Mouse (Mus musculus) hematopoietic stem cell, adult 5-6 weeks (primary cell): ENCODE measurements around the gene Galnt18. TPM values are rescaled to one million over a fixed set of nuclear protein-coding genes. Genes with fewer than 3 reads are reported as not detected.

Experiments used
- ATAC-seq, 2 experiments: fragments of 125-278 bp in 1 of 2; replicated peaks in 1 of 2; 2 replicates each; pipeline ENCODE4 v1.8.0; 2016 to 2017; ENCODE audit warnings: inconsistent platforms in 2 of 2, mild to moderate bottlenecking in 2 of 2, moderate number of reproducible peaks in 2 of 2, low read depth in 1 of 2, moderate TSS enrichment in 1 of 2; ENCODE audit not compliant: low FRiP score in 2 of 2, poor library complexity in 2 of 2, severe bottlenecking in 2 of 2, insufficient read depth in 1 of 2, low TSS enrichment in 1 of 2
- total RNA-seq: library from RNA; stranded (forward); fragments of 172-1452, 232-1000 nt; gene quantifications from 2 replicates; pipeline ENCODE4 v1.2.3, GENCODE M21; 2017

Gene Galnt18
- total RNA-seq, 1 experiment from 2014 or later, result 0.74 TPM

DNA sequence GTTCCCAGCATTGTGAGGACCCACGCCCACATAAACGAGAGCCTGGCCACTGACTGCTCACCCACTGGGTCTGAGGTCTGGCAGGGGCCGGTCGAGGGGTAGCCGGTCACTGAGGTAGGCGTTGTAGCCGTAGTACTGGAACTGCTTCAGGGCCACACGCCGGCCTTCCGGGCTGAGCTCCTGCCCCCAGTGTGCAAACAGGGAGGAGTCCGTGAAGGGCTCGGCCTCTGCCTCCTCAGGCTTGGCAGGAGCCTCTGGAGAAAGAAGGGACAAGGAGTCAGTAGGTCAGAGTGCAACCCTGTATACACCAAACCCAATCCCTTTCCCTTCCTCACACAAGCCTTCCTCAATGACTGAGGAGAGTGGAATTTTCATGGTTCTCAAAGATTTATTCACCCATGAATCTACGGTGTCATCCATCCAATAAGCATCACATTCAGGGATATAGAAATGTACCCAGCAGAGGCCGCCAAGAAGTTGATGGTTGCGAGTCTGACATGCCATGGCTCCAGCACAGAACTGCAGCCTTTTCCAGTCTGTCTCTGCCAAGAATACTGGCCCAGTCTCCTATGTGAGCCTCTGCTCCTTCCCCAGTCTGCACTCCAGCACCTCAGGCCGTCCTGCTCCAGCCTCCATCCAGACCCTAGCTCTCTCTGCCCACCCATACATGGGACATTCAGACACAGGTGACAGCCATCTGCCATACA lies 163.4 kb downstream of the Galnt18 start:
- ATAC-seq, result no peak

DNA sequence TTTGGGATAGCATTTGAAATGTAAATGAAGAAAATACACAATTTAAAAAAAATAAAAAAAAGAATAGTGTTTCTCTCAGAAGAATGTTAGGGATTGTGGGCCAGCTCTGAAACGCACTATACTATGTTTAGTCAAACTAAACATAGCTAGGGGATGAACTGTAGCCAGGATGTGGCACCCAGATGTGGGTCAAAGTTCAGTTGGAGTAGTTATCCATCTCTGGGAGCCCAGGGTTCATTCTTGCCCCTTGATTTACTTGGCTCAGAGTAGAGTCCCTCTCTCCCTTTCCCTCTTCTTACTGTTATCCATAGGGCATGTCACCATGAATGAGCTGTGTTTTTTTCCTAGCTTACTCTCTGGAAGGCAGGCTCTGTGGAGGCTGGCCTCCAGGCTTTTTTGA lies 165.3 kb downstream of the Galnt18 start:
- no peak for ATAC-seq

DNA sequence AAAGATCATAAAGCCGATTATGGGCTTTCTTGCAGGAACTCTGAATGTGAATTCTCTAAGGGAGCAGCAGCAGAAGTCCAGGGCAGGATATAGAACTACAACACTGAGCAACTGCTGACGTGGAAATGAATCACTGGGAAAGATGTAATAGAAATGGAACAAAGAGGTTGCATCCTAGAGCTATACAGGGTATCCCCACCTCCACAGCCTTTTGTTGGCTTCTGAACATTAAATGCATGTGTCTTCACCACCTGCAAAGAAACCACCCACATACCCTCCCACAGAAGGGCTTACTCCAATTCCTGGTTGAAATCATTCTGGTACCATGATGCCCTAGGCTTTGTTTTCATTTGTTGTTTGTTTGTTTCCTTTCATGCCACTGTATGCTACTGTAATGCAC lies 172.3 kb downstream of the Galnt18 start:
- ATAC-seq, result no peak

DNA sequence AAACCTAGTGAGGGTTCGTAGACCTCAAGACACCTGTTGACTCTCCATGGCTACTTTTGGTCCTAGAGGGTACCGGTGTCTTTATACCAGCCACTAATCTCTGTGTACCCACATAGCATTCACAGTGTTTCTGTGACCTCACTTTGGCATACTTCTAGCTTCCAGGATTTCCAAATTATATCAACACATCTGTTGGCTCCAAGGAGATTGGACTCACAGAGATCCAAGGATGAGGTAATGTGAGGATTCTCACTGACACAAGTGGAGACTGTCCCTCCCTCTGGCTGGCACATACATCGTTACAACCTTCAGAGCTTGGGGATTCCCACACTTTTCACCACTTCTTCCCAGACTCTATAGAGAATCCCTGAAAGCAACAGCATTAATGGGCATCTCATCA lies 173.7 kb downstream of the Galnt18 start:
- ATAC-seq, result no peak

DNA sequence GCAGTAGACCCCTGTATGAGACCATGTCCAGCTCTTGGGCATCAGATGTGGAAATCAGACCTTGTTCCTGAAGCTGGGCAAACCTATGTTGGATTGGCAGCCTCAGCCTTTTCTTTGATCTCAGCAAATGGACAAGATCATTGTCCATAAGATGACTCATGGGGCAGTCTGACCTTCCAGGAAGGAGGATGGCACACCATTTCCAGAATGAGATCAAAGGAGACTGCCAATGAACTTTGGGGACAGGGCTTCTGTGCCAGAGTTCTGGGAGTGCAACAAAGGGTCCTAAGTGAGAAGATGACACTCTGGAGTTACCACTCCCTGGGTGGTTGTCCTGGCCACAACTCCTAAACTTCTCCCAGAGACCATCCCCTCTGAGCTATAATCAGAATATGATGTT lies 174.1 kb downstream of the Galnt18 start:
- no peak for ATAC-seq

DNA sequence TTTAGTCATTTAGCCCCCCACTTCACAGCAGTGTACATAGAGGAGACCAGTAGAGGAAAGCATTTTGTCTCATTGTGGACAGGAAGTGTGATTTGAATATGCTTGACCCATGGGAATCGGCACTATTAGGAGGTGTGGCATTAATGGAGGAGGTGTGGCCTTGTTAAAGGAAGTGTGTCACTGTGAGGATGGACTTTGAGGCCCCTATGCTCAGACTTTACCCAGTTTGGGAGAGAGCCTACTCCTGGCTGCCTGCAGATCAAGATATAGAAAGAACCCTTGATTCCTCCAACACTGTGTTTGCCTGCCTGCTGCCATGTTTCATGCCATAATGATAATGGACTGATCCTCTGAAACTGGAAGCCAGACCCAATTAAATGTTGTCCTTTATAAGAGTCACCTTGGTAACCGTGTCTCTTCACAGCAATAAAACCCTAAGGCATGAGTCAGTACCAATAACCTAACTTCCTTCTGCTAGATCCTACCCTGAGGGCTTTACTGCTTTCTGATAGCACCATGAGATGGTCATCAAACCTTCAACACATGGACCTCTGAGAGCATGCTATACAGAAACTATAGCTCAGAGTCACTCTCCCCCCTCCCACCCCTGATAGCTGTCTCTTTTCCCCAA lies 175.1 kb downstream of the Galnt18 start:
- ATAC-seq, result no peak

DNA sequence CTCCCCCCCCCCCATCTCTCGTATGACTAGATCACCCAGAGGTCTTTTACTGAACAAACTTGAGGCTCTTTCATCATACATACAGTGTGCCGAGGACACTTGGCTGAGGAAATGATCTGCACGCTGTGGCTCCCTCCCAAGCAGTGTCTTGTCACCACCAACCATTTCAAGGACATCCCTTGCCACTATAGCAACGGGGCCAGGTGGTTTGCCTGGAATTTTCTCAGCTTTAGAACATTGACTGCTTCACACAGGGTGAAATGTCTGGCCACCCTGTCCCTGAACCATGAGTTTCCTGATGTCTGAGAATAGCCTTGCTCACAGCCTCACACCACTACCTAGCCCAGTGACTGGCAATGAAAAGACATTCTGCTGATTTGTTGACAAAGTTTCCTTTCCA lies 176.6 kb downstream of the Galnt18 start:
- no peak for ATAC-seq

DNA sequence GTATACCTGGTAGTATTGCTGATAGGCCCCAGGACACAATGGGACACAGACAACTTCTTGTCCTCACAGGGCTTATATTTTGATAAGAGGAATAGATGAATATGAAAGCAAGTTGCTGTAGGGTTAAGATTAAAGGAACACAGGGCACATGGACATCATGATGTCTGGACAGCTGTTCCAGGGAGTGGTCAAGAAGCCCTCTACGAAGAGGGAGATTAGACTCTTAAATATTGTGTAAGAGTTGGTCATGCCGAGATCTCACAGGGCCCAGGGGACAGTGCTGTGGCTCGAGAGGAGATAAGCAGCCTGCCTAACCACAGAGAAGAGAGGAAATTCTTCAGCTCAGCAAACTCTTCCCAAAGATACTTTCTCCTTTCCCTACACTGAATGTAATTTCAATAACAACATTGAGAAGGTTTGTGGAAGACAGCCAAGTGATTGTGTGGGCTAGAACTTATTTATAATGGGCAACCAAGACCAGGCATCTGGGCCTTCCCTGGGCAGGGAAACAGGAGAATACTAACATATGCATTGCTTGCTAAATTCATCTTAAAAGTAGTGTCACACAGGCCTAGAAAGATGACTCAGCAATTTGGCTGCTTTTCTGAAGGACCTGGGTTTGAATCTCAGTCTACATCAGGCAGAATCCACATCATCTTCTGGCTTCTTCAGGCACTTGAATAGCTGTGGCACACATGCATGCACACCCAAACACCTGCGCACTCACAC lies 178.3 kb downstream of the Galnt18 start:
- no peak for ATAC-seq

DNA sequence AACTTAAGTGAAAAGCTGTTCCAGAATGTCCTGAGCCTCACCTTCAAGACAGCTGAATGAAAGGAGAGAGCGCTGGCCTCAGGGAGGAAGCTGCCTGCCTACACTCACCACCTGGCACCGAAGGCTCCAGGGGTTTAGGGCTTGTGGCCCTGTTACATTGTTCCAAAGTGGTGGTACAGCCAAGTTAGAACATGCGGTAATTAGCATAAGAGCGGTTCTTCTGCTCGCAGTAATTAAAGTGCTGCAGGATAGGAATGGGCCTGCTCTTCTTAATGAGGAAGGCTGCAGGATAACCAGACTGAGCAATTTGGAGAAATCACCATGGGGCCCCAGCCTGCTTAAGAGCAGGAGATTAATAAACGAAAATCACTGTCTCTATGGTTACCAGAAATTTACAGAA lies 179.0 kb downstream of the Galnt18 start:
- no peak for ATAC-seq

DNA sequence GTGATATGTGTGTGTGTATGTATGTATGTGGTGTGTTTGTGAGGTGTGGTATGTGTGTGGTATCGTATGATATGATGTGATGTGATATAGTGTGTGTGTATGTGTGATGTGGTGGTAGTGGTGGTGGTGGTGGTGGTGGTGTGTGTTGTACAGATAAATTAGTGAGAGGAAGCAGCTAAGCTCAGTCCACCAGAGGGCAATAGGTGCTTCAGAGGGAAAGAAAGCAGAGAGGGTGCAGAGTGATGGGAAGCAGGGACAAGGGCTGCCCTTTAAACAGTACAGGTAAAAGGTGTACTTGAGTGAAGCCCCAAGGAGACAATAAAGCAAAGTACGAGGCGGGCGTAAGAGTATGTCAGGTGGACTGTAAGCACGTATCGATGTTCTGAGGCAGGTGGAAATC lies 186.1 kb downstream of the Galnt18 start:
- no peak for ATAC-seq

DNA sequence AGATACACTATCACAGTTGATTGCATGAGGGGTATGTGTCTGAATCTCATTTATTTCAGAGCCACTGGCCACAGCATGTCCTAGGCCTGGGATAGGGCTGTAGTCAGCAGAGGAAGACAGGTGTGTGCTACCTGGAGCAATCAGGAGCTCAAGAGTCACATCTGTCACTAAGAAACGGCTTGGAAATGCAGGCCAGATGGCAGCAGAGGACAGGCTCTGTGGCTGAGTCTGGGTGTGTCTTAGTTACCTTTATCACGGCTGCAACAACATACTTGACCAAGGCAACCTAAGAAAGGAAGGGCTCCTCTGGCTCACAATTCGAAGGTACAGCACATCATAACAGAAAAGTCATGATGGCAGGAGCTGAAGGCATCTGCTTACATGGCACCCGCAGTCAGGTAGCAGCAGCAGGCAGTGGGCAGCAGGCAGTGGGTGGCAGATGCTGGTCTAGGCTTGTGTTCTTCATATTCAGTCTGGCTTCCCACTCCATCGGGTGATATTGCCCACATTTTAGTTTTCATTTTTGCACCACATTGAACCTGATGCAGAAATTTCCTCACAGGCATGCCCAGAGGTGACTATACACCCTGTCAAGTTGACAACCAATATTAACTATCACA lies 190.2 kb downstream of the Galnt18 start:
- ATAC-seq, result no peak

DNA sequence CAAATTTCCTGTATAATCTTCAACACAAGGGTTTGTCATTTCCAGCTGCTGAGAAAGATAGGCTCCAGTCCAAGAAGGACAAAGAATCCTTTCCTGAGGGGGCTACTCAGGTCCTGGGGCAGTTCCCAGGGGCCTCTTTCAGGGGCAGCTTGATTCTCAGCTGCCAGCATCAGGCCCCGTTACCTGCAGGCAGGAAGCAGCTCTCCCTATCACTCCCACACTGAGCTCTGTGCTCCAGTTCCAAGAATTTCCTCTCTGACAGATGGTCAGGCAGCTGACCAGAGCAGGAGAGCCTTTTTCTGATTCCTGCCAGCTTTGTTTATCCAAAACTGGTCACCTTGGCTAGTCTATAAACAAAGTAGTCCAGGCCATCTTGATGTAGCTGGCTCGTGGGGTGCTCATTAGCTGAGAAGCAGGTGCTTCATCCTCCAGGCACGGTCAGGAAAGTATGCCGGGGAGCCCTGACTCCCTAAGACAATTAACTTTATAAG lies 191.4 kb downstream of the Galnt18 start:
- no peak for ATAC-seq

DNA sequence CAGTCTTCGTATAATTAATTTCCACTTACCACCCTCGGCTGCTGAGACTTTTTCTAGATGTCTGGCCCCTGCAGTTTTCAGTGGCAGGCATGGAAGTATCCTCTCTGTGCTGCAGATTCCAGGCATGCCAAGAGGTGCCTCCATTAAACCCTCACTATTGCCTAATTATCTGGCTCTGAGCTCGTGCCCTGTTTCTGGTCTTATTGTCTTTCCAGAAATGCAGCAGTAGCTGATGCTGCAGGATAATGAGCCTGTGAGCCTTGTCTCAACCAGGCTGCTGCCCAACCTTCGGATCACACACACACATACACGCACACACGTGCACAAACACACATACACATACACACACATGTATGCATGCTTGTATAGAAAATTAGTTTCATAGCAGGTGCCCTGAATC lies 199.2 kb downstream of the Galnt18 start:
- ATAC-seq, result no peak

DNA sequence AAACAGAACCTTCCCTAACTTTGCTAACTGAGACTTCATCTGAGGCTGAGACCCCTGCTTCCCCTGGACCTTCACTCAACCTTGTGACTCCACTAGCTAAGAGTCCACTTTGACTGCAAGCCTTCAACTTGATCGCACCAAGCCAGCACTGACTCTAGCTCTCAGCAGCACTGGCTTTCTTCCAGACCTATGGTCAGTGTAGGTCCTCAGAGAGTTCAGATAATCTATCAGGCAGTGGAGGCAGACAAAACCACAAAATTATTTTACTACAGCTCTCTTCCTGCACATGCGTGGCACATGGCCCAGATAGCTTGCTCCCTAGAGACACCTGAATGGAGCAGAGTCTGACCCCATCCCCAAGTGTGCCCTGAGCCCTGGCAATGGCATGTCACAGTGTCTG lies 204.7 kb downstream of the Galnt18 start:
- no peak for ATAC-seq

DNA sequence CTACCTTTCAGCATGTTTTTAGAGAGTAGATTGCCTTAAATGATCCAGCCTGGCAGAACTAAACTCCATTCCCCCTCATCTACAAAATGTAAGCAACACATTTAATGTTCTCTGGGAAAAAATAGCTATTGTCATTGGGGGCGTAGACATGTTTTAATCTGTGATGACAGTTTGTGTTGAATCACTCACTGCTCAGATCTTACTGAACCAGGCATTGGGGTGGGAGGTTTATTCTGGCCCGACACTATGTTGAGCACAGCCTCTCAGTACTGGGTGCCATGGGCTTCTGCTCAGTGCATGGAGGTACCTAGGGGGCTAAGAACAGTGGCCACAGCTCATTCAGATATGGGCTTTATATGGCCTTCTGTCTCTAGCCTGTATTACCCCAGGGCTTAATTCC lies 207.4 kb downstream of the Galnt18 start:
- ATAC-seq, result no peak

DNA sequence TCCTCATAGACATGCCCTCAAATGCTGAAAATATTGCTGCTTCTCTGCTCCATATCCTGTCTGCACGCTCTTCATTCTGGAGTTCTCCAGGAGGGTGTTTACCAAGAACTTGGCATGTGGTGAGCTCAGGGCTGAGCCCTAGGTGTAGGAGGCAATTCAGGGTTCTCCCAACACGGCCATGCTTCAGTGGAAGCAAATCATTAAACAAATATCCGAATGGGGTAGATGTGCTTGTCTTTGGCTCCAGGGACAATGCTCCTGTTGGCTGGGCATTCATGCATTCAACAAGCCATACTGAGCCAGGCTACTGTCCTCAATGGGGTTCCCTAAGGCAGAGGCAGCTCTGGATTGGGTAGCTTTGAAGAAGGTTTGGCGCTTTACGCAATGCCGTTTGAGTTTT lies 212.9 kb downstream of the Galnt18 start:
- ATAC-seq, result no peak

DNA sequence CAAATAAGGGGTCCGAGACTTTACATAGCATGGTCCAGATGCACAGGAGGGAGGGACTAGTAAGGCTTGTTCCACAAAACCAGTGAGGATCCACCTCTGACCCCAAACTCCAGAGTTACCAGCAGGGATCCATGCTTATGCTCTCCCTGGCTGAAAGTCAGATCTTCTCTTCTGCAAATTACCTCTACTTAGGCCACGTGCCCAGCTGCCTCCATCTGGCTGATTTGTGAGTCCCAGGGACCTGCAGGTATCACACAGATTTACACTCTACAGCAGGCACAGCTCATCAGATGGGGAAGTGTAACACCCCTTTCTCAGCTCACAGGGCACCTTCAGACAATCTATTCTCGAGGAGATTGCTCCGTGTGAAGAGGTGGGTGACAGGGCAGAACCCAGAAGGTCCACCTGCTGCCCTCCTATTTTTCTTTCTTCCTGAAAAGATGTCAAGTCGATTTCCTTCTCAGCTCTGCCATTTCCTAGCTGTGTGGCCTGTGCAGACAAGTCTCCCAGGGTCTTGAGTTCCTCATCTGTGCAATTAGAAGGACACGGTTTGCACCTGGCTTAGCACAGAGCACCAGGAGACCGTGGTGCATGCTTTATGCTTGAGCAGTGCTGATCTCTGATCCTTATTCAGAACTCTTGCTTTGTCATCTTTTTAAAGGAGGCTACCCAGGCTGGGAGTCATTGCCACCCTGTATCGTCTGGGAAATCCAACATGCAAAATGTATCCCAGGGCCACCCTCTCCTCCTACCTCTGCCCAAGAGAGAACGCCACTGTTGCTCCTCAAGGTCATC lies 216.3 kb downstream of the Galnt18 start:
- no peak for ATAC-seq
